Mouse (Mus musculus): ENCODE data around the gene Tmem116.

DNA sequence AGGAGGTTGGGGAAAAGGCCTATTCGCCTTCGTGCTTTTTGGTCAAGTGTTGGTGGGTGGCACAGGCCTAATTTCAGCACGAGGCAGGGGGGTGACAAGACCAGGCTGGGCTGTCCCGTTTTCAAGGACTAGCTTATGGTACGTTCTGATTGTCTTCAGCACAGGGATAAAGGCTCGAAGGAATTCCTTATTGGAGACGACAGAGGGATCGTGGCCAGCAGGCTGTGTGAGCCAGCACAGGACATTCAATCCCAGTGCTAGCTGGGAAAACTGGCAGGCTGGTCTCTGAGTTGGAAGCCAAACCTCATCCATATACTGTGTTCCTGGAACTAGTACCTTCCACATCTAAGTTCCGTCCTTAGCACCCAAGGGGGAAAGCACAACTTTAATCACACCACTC is 1.2 kb downstream of the Tmem116 start:
- TF ChIP-seq GATA1 (IDR thresholded peaks at IDR 0.05; ENCODE audit: borderline replicate concordance, low read length) (no peak), FLI1 (IDR thresholded peaks at IDR 0.05; ENCODE audit: low read length) (no peak)
